In the genomic region with DNA sequence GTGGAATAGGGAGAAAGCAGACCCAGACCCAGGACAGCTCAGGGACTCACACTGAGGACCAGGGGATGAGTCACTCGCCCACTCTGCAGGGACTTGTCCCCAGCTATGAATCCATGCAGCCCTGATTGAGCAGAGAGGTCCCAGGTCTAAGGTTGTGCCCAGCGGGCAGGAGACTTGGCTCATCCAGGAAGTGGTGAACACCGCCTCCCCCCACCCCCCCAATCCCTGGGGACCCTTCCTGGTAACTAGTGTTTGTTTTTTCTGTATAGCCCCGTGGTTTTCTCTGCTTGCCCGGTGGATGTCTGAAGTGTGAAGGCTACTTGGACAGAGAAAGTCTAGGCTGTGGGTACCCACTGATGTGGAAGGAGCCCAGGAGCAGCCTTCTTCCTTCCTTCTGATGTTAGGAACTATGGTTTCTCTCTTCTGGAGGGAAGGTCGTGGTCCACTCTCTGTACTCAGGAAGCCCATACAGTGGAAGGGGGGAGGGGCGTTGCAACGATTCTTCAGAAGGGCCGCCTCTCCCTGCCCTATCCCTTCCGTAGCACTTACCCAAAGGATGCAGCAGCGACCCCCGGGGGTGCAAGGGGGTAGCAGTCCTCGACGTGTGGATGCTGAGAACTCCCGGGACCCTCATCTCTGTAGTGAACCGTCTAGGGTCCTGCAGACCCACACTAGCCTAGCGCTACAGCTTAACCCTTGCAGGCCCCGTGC, we compare ENCODE assay signal across 8 mouse cellular contexts.
A peak's percentile ranks its signal among the peaks of the same experiment; 100 is the strongest.
DNase-seq lines count a peak whose midpoint lies in the region; ATAC-seq and TF ChIP-seq lines count a peak whose summit lies in the region.

No protein-coding gene starts in this region.

- TF ChIP-seq CTCF in testis, adult 2 months (IDR thresholded peaks at IDR 0.05; ENCODE audit: control insufficient read depth, insufficient read depth, insufficient replicate concordance, low read depth, low read length) = no peak
- TF ChIP-seq CTCF in heart, postnatal 0 days (IDR thresholded peaks at IDR 0.05; ENCODE audit: low read depth) = peak; percentile 36

- H3K9ac ChIP-seq in heart, postnatal 0 days (replicated peaks; ENCODE audit: low read depth, low read length) = peak overlapping the region; percentile 69
- peak overlapping the region; percentile 88 for H3K9ac ChIP-seq in midbrain, embryonic 11.5 days (ENCODE audit: low read length)

- no peak for DNase-seq in testis, postnatal 14 days (ENCODE audit: low spot score)
- peak; percentile 86 for DNase-seq in embryonic facial prominence, embryonic 10.5 days (ENCODE audit: low spot score)
- peak; percentile 57 for DNase-seq in heart, postnatal 0 days (ENCODE audit: low spot score)
- peak; percentile 70 to 82 for DNase-seq in kidney, postnatal 36 days
- no peak for DNase-seq in midbrain, embryonic 11.5 days (ENCODE audit: low spot score, missing footprints)
- peak; percentile 63 for DNase-seq in thymus, postnatal 10 days (ENCODE audit: low spot score in 2 of 2)
- no peak for DNase-seq in spleen, postnatal 14 days (ENCODE audit: low spot score in 2 of 2)

- H3K4me2 ChIP-seq in heart, postnatal 0 days (ENCODE audit: low read depth, low read length) = peak overlapping the region; percentile 92
- H3K4me2 ChIP-seq in midbrain, embryonic 11.5 days = peak overlapping the region; percentile 79

- peak overlapping the region; percentile 63 for H3K4me3 ChIP-seq in testis, adult 2 months (ENCODE audit: control insufficient read depth, low read depth, low read length)
- H3K4me3 ChIP-seq in embryonic facial prominence, embryonic 10.5 days = peak overlapping the region; percentile 88
- H3K4me3 ChIP-seq in heart, postnatal 0 days (ENCODE audit: low read depth, low read length) = peak overlapping the region; percentile 78
- H3K4me3 ChIP-seq in midbrain, embryonic 11.5 days (ENCODE audit: low read depth, low read length) = peak overlapping the region; percentile 71

- peak; percentile 42 for ATAC-seq in heart, postnatal 0 days (ENCODE audit: insufficient read depth, low read depth)
- ATAC-seq in midbrain, embryonic 11.5 days (ENCODE audit: low FRiP score) = peak; percentile 45

- H3K36me3 ChIP-seq in testis, adult 2 months (ENCODE audit: control insufficient read depth, insufficient read depth, low read length) = no peaks in the 10 kb centered on the region
- peaks cover 6% of the 10 kb centered on the region for H3K36me3 ChIP-seq in embryonic facial prominence, embryonic 10.5 days (replicated peaks)
- no peaks in the 10 kb centered on the region for H3K36me3 ChIP-seq in heart, postnatal 0 days (replicated peaks; ENCODE audit: control insufficient read depth, insufficient read depth, low read length)
- no peaks in the 10 kb centered on the region for H3K36me3 ChIP-seq in midbrain, embryonic 11.5 days (ENCODE audit: control insufficient read depth, insufficient read depth, low read length)

- H3K27ac ChIP-seq in testis, adult 2 months (ENCODE audit: control insufficient read depth, insufficient read depth, low read depth, low read length) = peak overlapping the region; percentile 65
- H3K27ac ChIP-seq in embryonic facial prominence, embryonic 10.5 days (replicated peaks) = peak overlapping the region; percentile 96
- H3K27ac ChIP-seq in heart, postnatal 0 days (ENCODE audit: low read depth) = peak overlapping the region; percentile 87
- H3K27ac ChIP-seq in midbrain, embryonic 11.5 days (ENCODE audit: low read depth, low read length) = no peak overlapping the region

- H3K27me3 ChIP-seq in testis, adult 2 months (ENCODE audit: control insufficient read depth, insufficient read depth, low read length) = no peaks in the 10 kb centered on the region
- no peaks in the 10 kb centered on the region for H3K27me3 ChIP-seq in embryonic facial prominence, embryonic 10.5 days (replicated peaks; ENCODE audit: low read depth, poor library complexity, severe bottlenecking)
- H3K27me3 ChIP-seq in heart, postnatal 0 days (ENCODE audit: control insufficient read depth, insufficient read depth, low read length) = peaks cover 39% of the 10 kb centered on the region
- peaks cover 2% of the 10 kb centered on the region; the same call in 1 of the 2 replicates for H3K27me3 ChIP-seq in midbrain, embryonic 11.5 days (ENCODE audit: control insufficient read depth, insufficient read depth, low read length)

- no peak for TF ChIP-seq EP300 in heart, postnatal 0 days (IDR thresholded peaks at IDR 0.05; ENCODE audit: low read depth)

- TF ChIP-seq POLR2A in testis, adult 2 months (IDR thresholded peaks at IDR 0.05; ENCODE audit: control insufficient read depth, low read depth, low read length) = no peak

- H3K9me3 ChIP-seq in embryonic facial prominence, embryonic 10.5 days = no peaks in the 10 kb centered on the region
- no peaks in the 10 kb centered on the region for H3K9me3 ChIP-seq in heart, postnatal 0 days (replicated peaks; ENCODE audit: control insufficient read depth, low read length)
- H3K9me3 ChIP-seq in midbrain, embryonic 11.5 days (ENCODE audit: control insufficient read depth, low read length) = no peaks in the 10 kb centered on the region

- H3K4me1 ChIP-seq in testis, adult 2 months (ENCODE audit: control insufficient read depth, insufficient read depth, low read length) = peaks cover 18% of the 10 kb centered on the region
- H3K4me1 ChIP-seq in embryonic facial prominence, embryonic 10.5 days = peaks cover 91% of the 10 kb centered on the region
- peaks cover 33% of the 10 kb centered on the region for H3K4me1 ChIP-seq in heart, postnatal 0 days (ENCODE audit: control insufficient read depth, insufficient read depth)
- peaks cover 42% of the 10 kb centered on the region for H3K4me1 ChIP-seq in midbrain, embryonic 11.5 days (ENCODE audit: control insufficient read depth, insufficient read depth, low read length)

- WGBS in embryonic facial prominence, embryonic 10.5 days = 3% methylated on average over 18 of the region's 18 CpGs
- 4% methylated on average over 18 of the region's 18 CpGs for WGBS in heart, postnatal 0 days
- WGBS in midbrain, embryonic 11.5 days = 4% methylated on average over 17 of the region's 18 CpGs

Comparison
In these comparisons a context has a peak if more than half of its experiments do, and no peak if none do; other contexts are left out.
1. DNase-seq: peak in embryonic facial prominence, embryonic 10.5 days (single experiment), heart, postnatal 0 days (single experiment), kidney, postnatal 36 days (2 of 2) and thymus, postnatal 10 days (2 of 2); none in testis, postnatal 14 days (single experiment), midbrain, embryonic 11.5 days (single experiment) and spleen, postnatal 14 days (0 of 2).
2. Peak in every context shown above with its lines, with median percentiles within 50 percentile points of each other: H3K4me3 ChIP-seq.